Mouse (Mus musculus) heart, adult 2 months (tissue): Measurements from ENCODE around the gene Ctbp2. TPM values are rescaled to one million over a fixed set of nuclear protein-coding genes. Genes with fewer than 3 reads are reported as not detected.
A peak's percentile ranks its signal among the peaks of the same experiment; 100 is the strongest.

Experiments
- DNase-seq, 2 experiments: peaks; one replicate each; pipeline ENCODE4 v3.0.0; 2021
- H3K27ac ChIP-seq: fragments of 200-600 bp; 2 replicates; pipeline ENCODE4 v1.8.1; 2022
- H3K27me3 ChIP-seq: fragments of 200-500 bp; 2 replicates; pipeline ENCODE4 v1.6.1; 2012; ENCODE audit warnings: mild to moderate bottlenecking, low read length, inconsistent platforms, mixed read lengths; ENCODE audit not compliant: control insufficient read depth, insufficient read depth
- H3K36me3 ChIP-seq: fragments of 200-500 bp; 2 replicates; pipeline ENCODE4 v1.6.1; 2012; ENCODE audit warnings: low read length, inconsistent platforms; ENCODE audit not compliant: control insufficient read depth, insufficient read depth
- H3K4me1 ChIP-seq: fragments of 200-500 bp; 2 replicates; pipeline ENCODE4 v1.6.1; 2011; ENCODE audit warnings: low read length; ENCODE audit not compliant: control insufficient read depth, insufficient read depth
- H3K4me3 ChIP-seq: fragments of 200-600 bp; 2 replicates; pipeline ENCODE4 v1.8.1; 2022
- H3K79me2 ChIP-seq: fragments of 200-500 bp; replicated peaks from 2 replicates; pipeline ENCODE4 v1.6.1; 2012; ENCODE audit warnings: mild to moderate bottlenecking, inconsistent platforms, low read length, moderate library complexity, mixed read lengths; ENCODE audit not compliant: control insufficient read depth, insufficient read depth
- H3K9ac ChIP-seq: fragments of 200-500 bp; 2 replicates; pipeline ENCODE4 v1.6.1; 2012; ENCODE audit warnings: low read depth, mild to moderate bottlenecking, control low read depth, inconsistent platforms, low read length, mixed read lengths
- CTCF ChIP-seq: fragments of 200-600 bp; IDR thresholded peaks from 2 replicates; pipeline ENCODE4 v1.8.1; 2022; ENCODE audit warnings: antibody characterized with exemption, mild to moderate bottlenecking, moderate library complexity
- EP300 ChIP-seq: fragments of 200-500 bp; IDR thresholded peaks from 2 replicates; pipeline ENCODE4 v1.6.1; 2011; ENCODE audit warnings: low read depth, low read length, control low read depth; ENCODE audit not compliant: insufficient read depth
- POLR2A ChIP-seq: fragments of 200-500 bp; IDR thresholded peaks from 2 replicates; pipeline ENCODE4 v1.6.1; 2011; ENCODE audit warnings: mild to moderate bottlenecking, low read depth, low read length, control low read depth; ENCODE audit not compliant: insufficient read depth
- WGBS: fragments of 180-500 bp; shearing (Covaris S2); methylation state at CpG from one replicate; pipeline ENCODE4 v1.1.7; 2018; 5-methylcytosine and 5-hydroxymethylcytosine counted together
- intact Hi-C: fragments of 180-260 bp; cut with DNase I; formaldehyde crosslinking; loops from one replicate; pipeline ENCODE4 v1.15.1; 2025
- polyA plus RNA-seq: library from polyadenylated mRNA; depleted of rRNA; stranded (reverse); fragments of >200 nt; gene quantifications from 2 replicates; pipeline ENCODE4 v1.2.3, GENCODE M21; 2012
- total RNA-seq, 2 experiments: library from RNA; stranded (reverse); gene quantifications; 2 replicates each; pipeline ENCODE4 v1.2.3; 2021

Gene Ctbp2
- total and polyA plus RNA-seq, 3 experiments, result 22.8 to 28.3 (median 28.1) TPM

- WGBS, result 52% methylated on average over 7 of the region's 7 CpGs
- DNase-seq, result peak in 1 of 2 experiments; percentile 65
- H3K27ac ChIP-seq, result peak overlapping the region; percentile 42
- peaks cover 14% of the 10 kb centered on the region for H3K4me1 ChIP-seq
- no peak overlapping the region for H3K4me3 ChIP-seq
- H3K79me2 ChIP-seq, result peaks cover 4% of the 10 kb centered on the region; the same call in 1 of the 2 replicates
- no peak overlapping the region for H3K9ac ChIP-seq
- intact Hi-C loops, result no loop called here
- no peaks in the 10 kb centered on the region for H3K27me3 ChIP-seq
- no peak for TF ChIP-seq CTCF
- no peak for TF ChIP-seq POLR2A
- TF ChIP-seq EP300, result peak; percentile 90
- H3K36me3 ChIP-seq, result peaks cover 3% of the 10 kb centered on the region
These were observed 56.8 kb downstream of the Ctbp2 start for GRCm38 (mm10) chr7:133067321-133067841.

GRCm38 (mm10) chr7:133066776-133067175 is 57.4 kb downstream of the Ctbp2 start:
- peak overlapping the region; percentile 21 for H3K27ac ChIP-seq
- no peaks in the 10 kb centered on the region for H3K27me3 ChIP-seq
- H3K4me1 ChIP-seq, result peaks cover 16% of the 10 kb centered on the region
- no peak overlapping the region for H3K9ac ChIP-seq
- peaks cover 4% of the 10 kb centered on the region; the same call in 1 of the 2 replicates for H3K79me2 ChIP-seq
- 33% methylated on average over 6 of the region's 6 CpGs for WGBS
- intact Hi-C loops, result no loop called here
- H3K36me3 ChIP-seq, result peaks cover 3% of the 10 kb centered on the region
- DNase-seq, result peak in 1 of 2 experiments; percentile 37
- no peak overlapping the region for H3K4me3 ChIP-seq
- TF ChIP-seq CTCF (no peak), EP300 (no peak), POLR2A (no peak)

- DNase-seq, result no peak
- H3K36me3 ChIP-seq, result peaks cover 3% of the 10 kb centered on the region
- peaks cover 24% of the 10 kb centered on the region for H3K4me1 ChIP-seq
- no peaks in the 10 kb centered on the region for H3K27me3 ChIP-seq
- peaks cover 2% of the 10 kb centered on the region; the same call in 1 of the 2 replicates for H3K79me2 ChIP-seq
- no peak overlapping the region for H3K27ac ChIP-seq
- no peak overlapping the region for H3K9ac ChIP-seq
- no peak overlapping the region for H3K4me3 ChIP-seq
- intact Hi-C loops, result no loop called here
- 83% methylated on average over 3 of the region's 3 CpGs for WGBS
- TF ChIP-seq CTCF (no peak), POLR2A (no peak), EP300 (no peak)
These were observed 62.1 kb downstream of the Ctbp2 start for GRCm38 (mm10) chr7:133062055-133062454.

GRCm38 (mm10) chr7:133060170-133060569 is 64.0 kb downstream of the Ctbp2 start:
- H3K36me3 ChIP-seq, result no peaks in the 10 kb centered on the region
- WGBS, result 85% methylated on average over 6 of the region's 6 CpGs
- DNase-seq, result no peak
- no peak overlapping the region for H3K4me3 ChIP-seq
- no peak overlapping the region for H3K27ac ChIP-seq
- intact Hi-C loops, result no loop called here
- H3K9ac ChIP-seq, result no peak overlapping the region
- peaks cover 2% of the 10 kb centered on the region; the same call in 1 of the 2 replicates for H3K79me2 ChIP-seq
- no peaks in the 10 kb centered on the region for H3K27me3 ChIP-seq
- no peak for TF ChIP-seq EP300
- no peak for TF ChIP-seq POLR2A
- no peak for TF ChIP-seq CTCF
- H3K4me1 ChIP-seq, result peaks cover 19% of the 10 kb centered on the region

GRCm38 (mm10) chr7:133059517-133060104 is 64.5 kb downstream of the Ctbp2 start:
- H3K9ac ChIP-seq, result no peak overlapping the region
- H3K79me2 ChIP-seq, result peaks cover 2% of the 10 kb centered on the region; the same call in 1 of the 2 replicates
- TF ChIP-seq CTCF, result no peak
- TF ChIP-seq EP300, result no peak
- TF ChIP-seq POLR2A, result no peak
- H3K4me1 ChIP-seq, result peaks cover 19% of the 10 kb centered on the region
- H3K27ac ChIP-seq, result peak overlapping the region; percentile 21
- H3K27me3 ChIP-seq, result no peaks in the 10 kb centered on the region
- DNase-seq, result no peak
- no peak overlapping the region for H3K4me3 ChIP-seq
- intact Hi-C loops, result no loop called here
- H3K36me3 ChIP-seq, result no peaks in the 10 kb centered on the region
- 49% methylated on average over 9 of the region's 9 CpGs for WGBS

GRCm38 (mm10) chr7:133059150-133059509 is 65.0 kb downstream of the Ctbp2 start:
- Histone ChIP-seq H3K4me1 (peaks cover 19% of the 10 kb centered on the region), H3K27me3 (no peaks in the 10 kb centered on the region), H3K4me3 (no peak overlapping the region), H3K27ac (peak overlapping the region; percentile 72), H3K9ac (no peak overlapping the region), H3K79me2 (peaks cover 2% of the 10 kb centered on the region; the same call in 1 of the 2 replicates), H3K36me3 (no peaks in the 10 kb centered on the region)
- no peak for DNase-seq
- 25% methylated on average over 6 of the region's 6 CpGs for WGBS
- TF ChIP-seq CTCF (no peak), EP300 (no peak), POLR2A (no peak)
- intact Hi-C loops, result no loop called here
